Mouse (Mus musculus) ES-E14 (cell line): ENCODE results near the gene Sac3d1. TPM values are rescaled to one million over a fixed set of nuclear protein-coding genes. Genes with fewer than 3 reads are reported as not detected.

Experiments
- DNase-seq: peaks from one replicate; pipeline ENCODE4 v3.0.0-alpha.2; 2013; ENCODE audit warnings: low read depth, low spot score
- H3K27ac ChIP-seq: 2 replicates; pipeline ENCODE4 v1.5.1; 2012; ENCODE audit warnings: low read depth, mild to moderate bottlenecking, low read length, moderate library complexity, mixed read lengths; ENCODE audit not compliant: poor library complexity, insufficient read depth, severe bottlenecking
- H3K36me3 ChIP-seq: 2 replicates; pipeline ENCODE4 v1.6.1; 2012; ENCODE audit warnings: mild to moderate bottlenecking, low read length, moderate library complexity, mixed read lengths; ENCODE audit not compliant: control insufficient read depth, poor library complexity, insufficient read depth, severe bottlenecking
- H3K4me1 ChIP-seq, 2 experiments: fragments of 150-350 bp in 1 of 2; sonication (generic) in 1 of 2; 2 replicates each; pipeline ENCODE4 v1.6.1; 2012; ENCODE audit warnings: low read length in 2 of 2, mild to moderate bottlenecking in 1 of 2, mixed read lengths in 1 of 2; ENCODE audit not compliant: control insufficient read depth in 2 of 2, insufficient read depth in 2 of 2, poor library complexity in 1 of 2
- H3K4me3 ChIP-seq, 2 experiments: fragments of 150-350 bp in 1 of 2; sonication (generic) in 1 of 2; 2 replicates each; pipeline ENCODE4 v1.5.1; 2012; ENCODE audit warnings: low read length in 2 of 2, low read depth in 1 of 2, mild to moderate bottlenecking in 1 of 2, mixed read lengths in 1 of 2; ENCODE audit not compliant: insufficient read depth in 1 of 2, poor library complexity in 1 of 2, severe bottlenecking in 1 of 2
- H3K9ac ChIP-seq: 2 replicates; pipeline ENCODE4 v1.6.1; 2012; ENCODE audit warnings: low read depth, mild to moderate bottlenecking, low read length, mixed read lengths; ENCODE audit not compliant: poor library complexity, insufficient read depth, severe bottlenecking
- H3K9me3 ChIP-seq: fragments of 150-350 bp; sonication (generic); 2 replicates; pipeline ENCODE4 v1.6.1; 2012; ENCODE audit warnings: low read depth, mild to moderate bottlenecking, low read length; ENCODE audit not compliant: control insufficient read depth, insufficient read depth
- CHD2 ChIP-seq: IDR thresholded peaks from 2 replicates; pipeline ENCODE4 v1.6.1; 2014; ENCODE audit warnings: mild to moderate bottlenecking, low read depth, low read length, inconsistent platforms
- HCFC1 ChIP-seq: IDR thresholded peaks from 2 replicates; pipeline ENCODE4 v1.6.1; 2012; ENCODE audit warnings: low read length, inconsistent platforms, borderline replicate concordance; ENCODE audit not compliant: insufficient read depth
- MAFK ChIP-seq: IDR thresholded peaks from 2 replicates; pipeline ENCODE4 v1.6.1; 2014; ENCODE audit warnings: mild to moderate bottlenecking, low read depth, low read length, inconsistent platforms; ENCODE audit not compliant: insufficient read depth
- ZC3H11A ChIP-seq: IDR thresholded peaks from 2 replicates; pipeline ENCODE4 v1.6.1; 2012; ENCODE audit warnings: low read depth, mild to moderate bottlenecking, inconsistent platforms, low read length, borderline replicate concordance
- ZNF384 ChIP-seq: IDR thresholded peaks from 2 replicates; pipeline ENCODE4 v1.6.1; 2012; ENCODE audit warnings: low read depth, low read length, inconsistent platforms
- in situ Hi-C, 2 experiments: fragments of 600-800 bp; cut with MboI; formaldehyde crosslinking; loops; one replicate each; pipeline ENCODE4 v1.15.1; 2025; ENCODE audit warnings: low sequenced_read_pairs in 2 of 2, inconsistent platforms in 1 of 2; ENCODE audit not compliant: unreplicated experiment in 2 of 2
- total RNA-seq: library from RNA; depleted of rRNA; stranded (reverse); fragments of 300-350 nt; gene quantifications from 2 replicates; pipeline ENCODE4 v1.2.3, GENCODE M21; 2012; rRNA removed

Gene Sac3d1
- total RNA-seq, 1 experiment: 28.2 TPM

DNA sequence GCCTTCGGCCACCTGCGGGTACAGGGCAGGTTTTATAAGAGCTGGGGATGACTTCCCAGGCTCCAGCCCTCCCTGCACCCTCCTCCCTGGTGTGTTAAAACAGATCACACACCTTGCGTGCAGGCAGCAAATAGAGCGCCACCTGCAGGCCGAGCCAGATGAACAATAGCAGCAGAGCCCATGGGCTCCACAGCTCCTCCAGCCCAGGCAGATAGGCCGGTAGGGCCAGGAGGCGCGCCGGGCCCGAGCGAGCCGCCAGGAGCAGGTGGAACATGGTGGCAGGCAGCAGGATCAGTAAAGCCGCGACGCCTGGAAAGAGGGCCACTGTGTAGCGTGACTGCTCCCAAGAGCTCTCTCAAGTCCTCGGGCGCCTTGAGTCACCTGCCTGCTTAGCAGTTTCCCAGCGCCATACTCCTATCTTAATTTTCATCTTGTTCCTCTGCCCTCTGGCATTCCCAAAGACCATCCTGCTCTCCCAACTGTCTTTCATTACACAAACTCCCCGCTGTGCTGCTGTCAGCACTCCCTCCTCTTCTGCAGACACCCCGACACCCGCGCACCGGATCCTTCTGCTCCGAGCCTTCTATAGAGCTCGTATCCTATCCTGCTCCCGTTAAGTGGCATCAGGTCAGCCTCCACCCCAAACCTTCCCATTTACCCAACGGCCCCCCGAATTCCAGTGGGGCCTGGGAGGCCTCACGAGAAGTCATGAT lies 51.3 kb downstream of the Sac3d1 start:
- peak overlapping the region; percentile 73 for H3K9ac ChIP-seq
- no peaks in the 10 kb centered on the region for H3K9me3 ChIP-seq
- peaks cover 0 to 14% of the 10 kb centered on the region in 2 experiments; a peak in 1 of 4 replicates for H3K4me1 ChIP-seq
- TF ChIP-seq MAFK (no peak), CHD2 (no peak), HCFC1 (no peak), ZC3H11A (no peak), ZNF384 (no peak)
- H3K36me3 ChIP-seq: peaks cover 3% of the 10 kb centered on the region; the same call in 1 of the 2 replicates
- H3K4me3 ChIP-seq: peak overlapping the region; percentile 71 to 95
- in situ Hi-C loops: no loop called here
- H3K27ac ChIP-seq: peak overlapping the region; percentile 28; the same call in 1 of the 2 replicates
- DNase-seq: peak; percentile 85

- Histone ChIP-seq H3K9ac (peak overlapping the region; percentile 45), H3K4me3 (peak overlapping the region; percentile 25 to 95), H3K36me3 (peaks cover 3% of the 10 kb centered on the region; the same call in 1 of the 2 replicates), H3K9me3 (no peaks in the 10 kb centered on the region), H3K4me1 (peaks cover 0 to 12% of the 10 kb centered on the region in 2 experiments; a peak in 1 of 4 replicates), H3K27ac (no peak overlapping the region)
- DNase-seq: no peak
- TF ChIP-seq ZC3H11A (no peak), MAFK (no peak), CHD2 (no peak), ZNF384 (no peak), HCFC1 (no peak)
- in situ Hi-C loops: no loop called here
Measured at GRCm38 (mm10) chr19:6066571-6066970, 51.9 kb downstream of the Sac3d1 start.

Other genes starting within 250 kb of the Sac3d1 start
- 33.4 and 35.7 TPM in 2 replicates for gene Frmd8, start 243.4 kb downstream of the Sac3d1 start, total RNA-seq
- 1.2 and 1.9 TPM in 2 replicates for gene Slc25a45, start 240.8 kb downstream of the Sac3d1 start, total RNA-seq
- gene Tigd3, start 224.5 kb downstream of the Sac3d1 start, total RNA-seq: 2.1 and 2.2 TPM in 2 replicates
- 37.9 and 39.5 TPM in 2 replicates for gene Dpf2, start 205.6 kb downstream of the Sac3d1 start, total RNA-seq
- gene Cdc42ep2, start 193.8 kb downstream of the Sac3d1 start, total RNA-seq: 0.42 and 0.76 TPM in 2 replicates
- 69.7 and 80.5 TPM in 2 replicates for gene Pola2, start 154.4 kb downstream of the Sac3d1 start, total RNA-seq
- 0.54 and 1.4 TPM in 2 replicates for gene Slc22a20, start 132.5 kb downstream of the Sac3d1 start, total RNA-seq
- 19.3 and 20.4 TPM in 2 replicates for gene Capn1, start 102.8 kb downstream of the Sac3d1 start, total RNA-seq
- gene Syvn1, start 72.1 kb downstream of the Sac3d1 start, total RNA-seq: 29.6 and 41.4 TPM in 2 replicates
- 55.9 and 62.7 TPM in 2 replicates for gene Mrpl49, start 60.9 kb downstream of the Sac3d1 start, total RNA-seq
- 1,469 and 1,510 TPM in 2 replicates for gene Fau, start 60.8 kb downstream of the Sac3d1 start, total RNA-seq
- 18.2 and 23.2 TPM in 2 replicates for gene Znhit2, start 57.5 kb downstream of the Sac3d1 start, total RNA-seq
- gene Tm7sf2, start 50.3 kb downstream of the Sac3d1 start, total RNA-seq: 14.0 and 23.2 TPM in 2 replicates
- gene Vps51, start 41.4 kb downstream of the Sac3d1 start, total RNA-seq: 36.9 and 45.3 TPM in 2 replicates
- gene Tmem262, start 38.6 kb downstream of the Sac3d1 start, total RNA-seq: not detected in 2 replicates
- gene Gm28374, start 36.4 kb downstream of the Sac3d1 start, total RNA-seq: 0.48 and 0.54 TPM in 2 replicates
- gene Zfpl1, start 33.7 kb downstream of the Sac3d1 start, total RNA-seq: 39.4 and 42.4 TPM in 2 replicates
- 50.7 and 52.1 TPM in 2 replicates for gene Cdca5, start 33.7 kb downstream of the Sac3d1 start, total RNA-seq
- gene AC131692.1, start 24.2 kb downstream of the Sac3d1 start, total RNA-seq: 3.4 and 5.9 TPM in 2 replicates
- 0.80 and 3.5 TPM in 2 replicates for gene Naaladl1, start 12.9 kb downstream of the Sac3d1 start, total RNA-seq
- 8.9 and 11.9 TPM in 2 replicates for gene Snx15, start 9.7 kb upstream of the Sac3d1 start, total RNA-seq
- 0.18 TPM in 1 of 2 replicates, not detected in the other for gene Batf2, start 22.3 kb upstream of the Sac3d1 start, total RNA-seq
- gene Arl2, start 22.9 kb upstream of the Sac3d1 start, total RNA-seq: 42.2 and 43.8 TPM in 2 replicates
- gene Majin, start 65.7 kb upstream of the Sac3d1 start, total RNA-seq: 0.63 and 1.6 TPM in 2 replicates
- 3.9 and 5.9 TPM in 2 replicates for gene Gpha2, start 107.7 kb upstream of the Sac3d1 start, total RNA-seq
- gene Ppp2r5b, start 117.2 kb upstream of the Sac3d1 start, total RNA-seq: 22.8 and 24.8 TPM in 2 replicates
- gene Atg2a, start 123.0 kb upstream of the Sac3d1 start, total RNA-seq: 31.8 and 45.0 TPM in 2 replicates
- 133 and 162 TPM in 2 replicates for gene Ehd1, start 158.1 kb upstream of the Sac3d1 start, total RNA-seq
- gene Cdc42bpg, start 187.8 kb upstream of the Sac3d1 start, total RNA-seq: 35.5 and 48.4 TPM in 2 replicates
- gene Men1, start 216.3 kb upstream of the Sac3d1 start, total RNA-seq: 60.4 and 65.6 TPM in 2 replicates
- gene Map4k2, start 222.5 kb upstream of the Sac3d1 start, total RNA-seq: 29.4 and 43.6 TPM in 2 replicates
- gene Sf1, start 245.0 kb upstream of the Sac3d1 start, total RNA-seq: 150 and 164 TPM in 2 replicates